Comparison of ENCODE assay signal across 28 mouse cellular contexts in genomic region chr10:39566901-39567300, GRCm38 (mm10). TPM values are rescaled to one million over a fixed set of nuclear protein-coding genes. Genes with fewer than 3 reads are reported as not detected.
A peak's percentile ranks its signal among the peaks of the same experiment; 100 is the strongest.
DNase-seq lines count a peak whose midpoint lies in the region; ATAC-seq and TF ChIP-seq lines count a peak whose summit lies in the region.
"Had no signal": no experiment of that assay in that cellular context is flagged by ENCODE, and none has a peak within 500 bp of the region (broad histone marks: within the 10 kb centered on the region; RNA-seq: fewer than 3 reads in every experiment).

No protein-coding gene starts in this region.

- no peak for ATAC-seq in hindbrain, embryonic 13.5 days (ENCODE audit: low FRiP score)
- no peak for ATAC-seq in hindbrain, postnatal 0 days
- no peak for ATAC-seq in midbrain, embryonic 16.5 days
- ATAC-seq in midbrain, embryonic 11.5 days (ENCODE audit: low FRiP score): no peak
- ATAC-seq in stomach, postnatal 0 days (ENCODE audit: low FRiP score, low TSS enrichment): peak; percentile 32; the same call in 1 of the 2 replicates
- no peak for ATAC-seq in kidney, embryonic 16.5 days (ENCODE audit: low FRiP score, low TSS enrichment)
- ATAC-seq: forebrain, embryonic 13.5 days; liver, embryonic 12.5 days; liver, postnatal 0 days; Patski had no signal

- no peaks in the 10 kb centered on the region for H3K27me3 ChIP-seq in hindbrain, embryonic 13.5 days
- no peaks in the 10 kb centered on the region for H3K27me3 ChIP-seq in hindbrain, postnatal 0 days (ENCODE audit: insufficient read depth, low read length)
- H3K27me3 ChIP-seq in midbrain, embryonic 16.5 days (ENCODE audit: control insufficient read depth, insufficient read depth, low read depth, low read length): no peaks in the 10 kb centered on the region
- no peaks in the 10 kb centered on the region for H3K27me3 ChIP-seq in midbrain, embryonic 11.5 days (ENCODE audit: control insufficient read depth, insufficient read depth, low read length)
- no peaks in the 10 kb centered on the region for H3K27me3 ChIP-seq in myocyte (ENCODE audit: control insufficient read depth, insufficient read depth, insufficient read length)
- H3K27me3 ChIP-seq in stomach, postnatal 0 days (ENCODE audit: control insufficient read depth, insufficient read depth, low read length): no peaks in the 10 kb centered on the region
- H3K27me3 ChIP-seq in kidney, embryonic 16.5 days (ENCODE audit: insufficient read depth, low read length): no peaks in the 10 kb centered on the region
- H3K27me3 ChIP-seq: embryonic facial prominence, embryonic 15.5 days; forebrain, embryonic 13.5 days; liver, embryonic 12.5 days; Patski; stomach, embryonic 15.5 days had no signal

- peaks cover 42% of the 10 kb centered on the region for H3K4me1 ChIP-seq in hindbrain, embryonic 13.5 days (replicated peaks)
- 0 out of 2 replicates have a peak, but pooled peaks cover 9% of the 10 kb centered on the region for H3K4me1 ChIP-seq in hindbrain, postnatal 0 days (ENCODE audit: insufficient read depth, low read length)
- peaks cover 29% of the 10 kb centered on the region for H3K4me1 ChIP-seq in midbrain, embryonic 16.5 days (ENCODE audit: control insufficient read depth, insufficient read depth, low read length)
- H3K4me1 ChIP-seq in midbrain, embryonic 11.5 days (ENCODE audit: control insufficient read depth, insufficient read depth, low read length): peaks cover 16% of the 10 kb centered on the region
- H3K4me1 ChIP-seq in stomach, postnatal 0 days (replicated peaks; ENCODE audit: control insufficient read depth, insufficient read depth): peaks cover 3% of the 10 kb centered on the region; the same call in 1 of the 2 replicates
- H3K4me1 ChIP-seq in kidney, embryonic 16.5 days (ENCODE audit: insufficient read depth, low read length): peaks cover 48% of the 10 kb centered on the region

- no peak overlapping the region for H3K4me2 ChIP-seq in hindbrain, embryonic 13.5 days
- H3K4me2 ChIP-seq in hindbrain, postnatal 0 days (ENCODE audit: low read depth, low read length): no peak overlapping the region
- H3K4me2 ChIP-seq in midbrain, embryonic 16.5 days (ENCODE audit: low read length): no peak overlapping the region
- H3K4me2 ChIP-seq in midbrain, embryonic 11.5 days: no peak overlapping the region
- H3K4me2 ChIP-seq in myocyte (ENCODE audit: low read depth): no peak overlapping the region
- no peak overlapping the region for H3K4me2 ChIP-seq in stomach, postnatal 0 days (replicated peaks; ENCODE audit: low read depth)
- H3K4me2 ChIP-seq in kidney, embryonic 16.5 days (replicated peaks; ENCODE audit: low read depth, low read length): no peak overlapping the region
- H3K4me2 ChIP-seq: embryonic facial prominence, embryonic 15.5 days; forebrain, embryonic 13.5 days; liver, embryonic 12.5 days; stomach, embryonic 15.5 days had no signal

- H3K4me3 ChIP-seq in hindbrain, embryonic 13.5 days: no peak overlapping the region
- H3K4me3 ChIP-seq in hindbrain, postnatal 0 days (ENCODE audit: low read length): no peak overlapping the region
- H3K4me3 ChIP-seq in midbrain, embryonic 16.5 days (ENCODE audit: low read depth, low read length): no peak overlapping the region
- no peak overlapping the region for H3K4me3 ChIP-seq in midbrain, embryonic 11.5 days (ENCODE audit: low read depth, low read length)
- H3K4me3 ChIP-seq in myocyte: no peak overlapping the region
- H3K4me3 ChIP-seq in stomach, postnatal 0 days (ENCODE audit: low read depth, low read length): no peak overlapping the region
- H3K4me3 ChIP-seq in kidney, embryonic 16.5 days (ENCODE audit: low read length): no peak overlapping the region
- no peak overlapping the region for H3K4me3 ChIP-seq in left cerebral cortex, adult 2 months
- H3K4me3 ChIP-seq: embryonic facial prominence, embryonic 15.5 days; forebrain, embryonic 13.5 days; hindbrain, embryonic 10.5 days; liver, embryonic 12.5 days; midbrain, embryonic 10.5 days; stomach, embryonic 15.5 days had no signal

- WGBS in hindbrain, embryonic 13.5 days: 81% methylated on average over 12 of the region's 12 CpGs
- 70% methylated on average over 12 of the region's 12 CpGs for WGBS in hindbrain, postnatal 0 days
- 75% methylated on average over 12 of the region's 12 CpGs for whole genome bisulfite sequencing in midbrain, embryonic 16.5 days
- whole genome bisulfite sequencing in midbrain, embryonic 11.5 days: 87% methylated on average over 12 of the region's 12 CpGs
- WGBS in stomach, postnatal 0 days: 60% methylated on average over 12 of the region's 12 CpGs
- WGBS in kidney, embryonic 16.5 days: 82% methylated on average over 12 of the region's 12 CpGs

- TF ChIP-seq EP300 in stomach, postnatal 0 days (optimal IDR thresholded peaks at IDR 0.05): no peak

- H3K9me3 ChIP-seq in hindbrain, embryonic 13.5 days: no peaks in the 10 kb centered on the region
- no peaks in the 10 kb centered on the region for H3K9me3 ChIP-seq in hindbrain, postnatal 0 days (ENCODE audit: low read length)
- H3K9me3 ChIP-seq in midbrain, embryonic 16.5 days (replicated peaks; ENCODE audit: control insufficient read depth, low read length, poor library complexity, severe bottlenecking): no peaks in the 10 kb centered on the region
- H3K9me3 ChIP-seq in midbrain, embryonic 11.5 days (ENCODE audit: control insufficient read depth, low read length): no peaks in the 10 kb centered on the region
- H3K9me3 ChIP-seq in stomach, postnatal 0 days (ENCODE audit: control insufficient read depth, low read length): no peaks in the 10 kb centered on the region
- no peaks in the 10 kb centered on the region for H3K9me3 ChIP-seq in kidney, embryonic 16.5 days (ENCODE audit: low read length)
- H3K9me3 ChIP-seq: embryonic facial prominence, embryonic 15.5 days; forebrain, embryonic 13.5 days; hindbrain, embryonic 10.5 days; liver, embryonic 12.5 days; midbrain, embryonic 10.5 days; stomach, embryonic 15.5 days had no signal

- intact Hi-C loops in left cerebral cortex, adult 2 months (cut with DNase I): no loop called here

- no peak for TF ChIP-seq CTCF in hindbrain, postnatal 0 days (IDR thresholded peaks at IDR 0.05; ENCODE audit: low read depth)
- TF ChIP-seq CTCF in stomach, postnatal 0 days (IDR thresholded peaks at IDR 0.05; ENCODE audit: low read depth): no peak
- no peak for TF ChIP-seq CTCF in left cerebral cortex, adult 2 months (IDR thresholded peaks at IDR 0.05)

- H3ac ChIP-seq in myocyte (ENCODE audit: control insufficient read depth, insufficient read length): no peak overlapping the region

- no peak overlapping the region for H3K9ac ChIP-seq in hindbrain, embryonic 13.5 days
- no peak overlapping the region for H3K9ac ChIP-seq in hindbrain, postnatal 0 days (replicated peaks; ENCODE audit: low read length)
- H3K9ac ChIP-seq in midbrain, embryonic 16.5 days (ENCODE audit: low read depth, low read length): no peak overlapping the region
- H3K9ac ChIP-seq in midbrain, embryonic 11.5 days (ENCODE audit: low read length): no peak overlapping the region
- no peak overlapping the region for H3K9ac ChIP-seq in stomach, postnatal 0 days (ENCODE audit: low read length)
- H3K9ac ChIP-seq in kidney, embryonic 16.5 days (replicated peaks; ENCODE audit: low read length): no peak overlapping the region
- H3K9ac ChIP-seq: embryonic facial prominence, embryonic 15.5 days; forebrain, embryonic 13.5 days; liver, embryonic 12.5 days; liver, postnatal 0 days; stomach, embryonic 15.5 days had no signal

- H3K79me2 ChIP-seq in myocyte (ENCODE audit: control insufficient read depth, insufficient read depth): no peaks in the 10 kb centered on the region

- peak overlapping the region; percentile 65; the same call in 1 of the 2 replicates for H3K27ac ChIP-seq in hindbrain, embryonic 13.5 days
- H3K27ac ChIP-seq in hindbrain, postnatal 0 days: no peak overlapping the region
- H3K27ac ChIP-seq in midbrain, embryonic 16.5 days (ENCODE audit: low read length): peak overlapping the region; percentile 46; the same call in 1 of the 2 replicates
- H3K27ac ChIP-seq in midbrain, embryonic 11.5 days (ENCODE audit: low read depth, low read length): no peak overlapping the region
- no peak overlapping the region for H3K27ac ChIP-seq in stomach, postnatal 0 days (replicated peaks)
- H3K27ac ChIP-seq in kidney, embryonic 16.5 days (ENCODE audit: low read length): no peak overlapping the region
- no peak overlapping the region for H3K27ac ChIP-seq in left cerebral cortex, adult 2 months
- H3K27ac ChIP-seq: embryonic facial prominence, embryonic 15.5 days; forebrain, embryonic 13.5 days; hindbrain, embryonic 10.5 days; kidney, postnatal 0 days; liver, embryonic 12.5 days; midbrain, embryonic 10.5 days; stomach, embryonic 15.5 days had no signal

- TF ChIP-seq POLR2A in myocyte (IDR thresholded peaks at IDR 0.05; ENCODE audit: insufficient read length, low read depth): no peak

- DNase-seq in hindbrain, postnatal 0 days (ENCODE audit: low spot score): no peak
- no peak for DNase-seq in midbrain, embryonic 11.5 days (ENCODE audit: low spot score, missing footprints)
- peak; percentile 61 for DNase-seq in stomach, postnatal 0 days (ENCODE audit: low spot score)
- DNase-seq in left cerebral cortex, adult 2 months (ENCODE audit: extremely low spot score in 1 of 2, low spot score in 2 of 2): no peak
- DNase-seq: adrenal gland, postnatal 25 days; cerebellum, adult 11-12 months; cerebellum, adult 9-11 months; gastrocnemius, postnatal 14 days; heart, postnatal 14 days; kidney, adult 2 months; kidney, postnatal 4 days; left cerebral cortex, postnatal 4 days; liver, postnatal 0 days; right cerebral cortex, postnatal 14 days; thymus, adult 18-20 months; thymus, postnatal 25 days had no signal

- H3K36me3 ChIP-seq in hindbrain, embryonic 13.5 days: peaks cover 20% of the 10 kb centered on the region
- H3K36me3 ChIP-seq in hindbrain, postnatal 0 days (ENCODE audit: insufficient read depth, low read length): peaks cover 6% of the 10 kb centered on the region; the same call in 1 of the 2 replicates
- H3K36me3 ChIP-seq in midbrain, embryonic 16.5 days (ENCODE audit: control insufficient read depth, insufficient read depth, low read length): 0 out of 2 replicates have a peak, but pooled peaks cover 3% of the 10 kb centered on the region
- H3K36me3 ChIP-seq in midbrain, embryonic 11.5 days (ENCODE audit: control insufficient read depth, insufficient read depth, low read length): no peaks in the 10 kb centered on the region
- H3K36me3 ChIP-seq in myocyte (ENCODE audit: control insufficient read depth, insufficient read depth): peaks cover 9% of the 10 kb centered on the region
- no peaks in the 10 kb centered on the region for H3K36me3 ChIP-seq in stomach, postnatal 0 days (ENCODE audit: control insufficient read depth, insufficient read depth, low read length)
- no peaks in the 10 kb centered on the region for H3K36me3 ChIP-seq in kidney, embryonic 16.5 days (ENCODE audit: insufficient read depth, low read length)
- H3K36me3 ChIP-seq: embryonic facial prominence, embryonic 15.5 days; stomach, embryonic 15.5 days had no signal

RNA-seq across cellular contexts. Expression of gene Traf3ip2, which starts 45.8 kb away (rescaled TPM):
- polyA plus RNA-seq in hindbrain, embryonic 13.5 days (2015; fragmentation: Nextera tagmentation; extraction: Ambion mirVana): 8.6 TPM in 2 replicates
- total RNA-seq in hindbrain, postnatal 0 days (2014; rRNA removed): 5.3 and 9.6 TPM in 2 replicates
- polyA plus RNA-seq in hindbrain, postnatal 0 days (2015; fragmentation: Nextera tagmentation; extraction: Ambion mirVana): 5.7 and 6.2 TPM in 2 replicates
- 5.2 and 6.7 TPM in 2 replicates for polyA plus RNA-seq in midbrain, embryonic 16.5 days (2015; fragmentation: Nextera tagmentation; extraction: Ambion mirVana)
- polyA plus RNA-seq in midbrain, embryonic 11.5 days (2014; fragmentation: Nextera tagmentation; extraction: Ambion mirVana): 3.9 TPM in 2 replicates
- polyA plus RNA-seq in myocyte (2012; fragmentation: generic; extraction: Trizol): 4.2 TPM
- polyA plus RNA-seq in stomach, postnatal 0 days (2015; fragmentation: Nextera tagmentation; extraction: Ambion mirVana): 19.4 and 24.1 TPM in 2 replicates
- 18.4 and 18.9 TPM in 2 replicates for polyA plus RNA-seq in kidney, embryonic 16.5 days (2015; fragmentation: Nextera tagmentation; extraction: Ambion mirVana)
- total RNA-seq in left cerebral cortex, adult 2 months (2021): under 1 TPM; 0.61 to 0.82 TPM

Comparison
In these comparisons a context has a peak if more than half of its experiments do, and no peak if none do; other contexts are left out.
1. H3K27ac ChIP-seq: peak in hindbrain, embryonic 13.5 days (single experiment) and midbrain, embryonic 16.5 days (single experiment); none in hindbrain, postnatal 0 days (single experiment), midbrain, embryonic 11.5 days (single experiment), stomach, postnatal 0 days (single experiment), kidney, embryonic 16.5 days (single experiment) and left cerebral cortex, adult 2 months (single experiment).